Mouse (Mus musculus) CH12.LX (cell line): ENCODE measurements around the gene Gm20388. TPM values are rescaled to one million over a fixed set of nuclear protein-coding genes. Genes with fewer than 3 reads are reported as not detected.

Source experiments
- DNase-seq: peaks from one replicate; pipeline ENCODE4 v3.0.0-alpha.2; 2013; ENCODE audit errors: extremely low read depth
- H3K27ac ChIP-seq: 2 replicates; pipeline ENCODE4 v1.5.1; 2012; ENCODE audit warnings: low read depth, mild to moderate bottlenecking, control low read depth, moderate library complexity; ENCODE audit not compliant: insufficient read depth
- H3K27me3 ChIP-seq: replicated peaks from 2 replicates; pipeline ENCODE3; 2012; ENCODE audit warnings: inconsistent platforms
- H3K36me3 ChIP-seq, 2 experiments: replicated peaks in 1 of 2; 2 replicates each; pipeline versions ENCODE3 to v1.6.1; 2012; ENCODE audit warnings: inconsistent platforms in 1 of 2, low read length in 1 of 2, mild to moderate bottlenecking in 1 of 2, mixed read lengths in 1 of 2, moderate library complexity in 1 of 2; ENCODE audit not compliant: control insufficient read depth in 1 of 2, insufficient read depth in 1 of 2
- H3K4me1 ChIP-seq, 2 experiments: 2 replicates each; pipeline ENCODE4 v1.6.1; 2012; ENCODE audit warnings: inconsistent platforms in 1 of 2, moderate library complexity in 1 of 2; ENCODE audit not compliant: insufficient read depth in 2 of 2, control insufficient read depth in 1 of 2
- H3K4me2 ChIP-seq: 2 replicates; pipeline ENCODE4 v1.6.1; 2012; ENCODE audit warnings: low read depth, mild to moderate bottlenecking, control low read depth; ENCODE audit not compliant: poor library complexity, insufficient read depth, severe bottlenecking
- H3K4me3 ChIP-seq, 3 experiments: fragments of 150-350 bp in 1 of 3; sonication (generic) in 1 of 3; replicated peaks in 1 of 3; 2 replicates each; pipeline versions ENCODE3 to v1.5.1; 2011 to 2012; ENCODE audit warnings: low read depth in 2 of 3, low read length in 2 of 3, mild to moderate bottlenecking in 2 of 3, moderate library complexity in 2 of 3, control low read depth in 1 of 3, improper control_type of control experiment in 1 of 3, inconsistent platforms in 1 of 3, mixed read lengths in 1 of 3; ENCODE audit not compliant: poor library complexity in 1 of 3
- H3K79me2 ChIP-seq: replicated peaks from 2 replicates; pipeline ENCODE4 v1.6.1; 2012; ENCODE audit warnings: mild to moderate bottlenecking, moderate library complexity; ENCODE audit not compliant: control insufficient read depth, poor library complexity, insufficient read depth, severe bottlenecking; ENCODE audit errors: extremely low read depth
- H3K9ac ChIP-seq: 2 replicates; pipeline ENCODE4 v1.6.1; 2012; ENCODE audit warnings: low read depth, mild to moderate bottlenecking, control low read depth, moderate library complexity; ENCODE audit not compliant: insufficient read depth
- H3K9me3 ChIP-seq: replicated peaks from 2 replicates; pipeline ENCODE3; 2012; ENCODE audit warnings: low read length, inconsistent platforms, mixed read lengths
- BHLHE40 ChIP-seq: IDR thresholded peaks from 2 replicates; pipeline ENCODE4 v1.6.1; 2011; ENCODE audit warnings: mild to moderate bottlenecking, low read depth, low read length, improper control_type of control experiment
- CHD2 ChIP-seq: IDR thresholded peaks from 2 replicates; pipeline ENCODE4 v1.6.1; 2011; ENCODE audit warnings: low read length, improper control_type of control experiment
- CTCF ChIP-seq, 2 experiments: IDR thresholded peaks in 1 of 2; conservative IDR thresholded peaks in 1 of 2; 2 replicates each; pipeline ENCODE4 v1.5.1; 2011 to 2012; ENCODE audit warnings: low read depth in 2 of 2, low read length in 2 of 2, improper control_type of control experiment in 1 of 2, inconsistent platforms in 1 of 2, mild to moderate bottlenecking in 1 of 2, moderate library complexity in 1 of 2
- ELF1 ChIP-seq: IDR thresholded peaks from 2 replicates; pipeline ENCODE4 v1.6.1; 2014; ENCODE audit warnings: low read depth, mild to moderate bottlenecking, inconsistent platforms, low read length, improper control_type of control experiment
- EP300 ChIP-seq: IDR thresholded peaks from 2 replicates; pipeline ENCODE4 v1.6.1; 2011; ENCODE audit warnings: low read length, improper control_type of control experiment
- ETS1 ChIP-seq: conservative IDR thresholded peaks from 2 replicates; pipeline ENCODE4 v1.6.1; 2012; ENCODE audit warnings: low read depth, mild to moderate bottlenecking, inconsistent platforms, low read length, improper control_type of control experiment, moderate library complexity
- GABPA ChIP-seq: IDR thresholded peaks from 2 replicates; pipeline ENCODE4 v1.6.1; 2012; ENCODE audit warnings: low read depth, low read length, improper control_type of control experiment, inconsistent platforms; ENCODE audit not compliant: insufficient replicate concordance
- HCFC1 ChIP-seq: IDR thresholded peaks from 2 replicates; pipeline ENCODE4 v1.6.1; 2012; ENCODE audit warnings: low read depth, mild to moderate bottlenecking, inconsistent platforms, low read length, improper control_type of control experiment
- IRF4 ChIP-seq: IDR thresholded peaks from 2 replicates; pipeline ENCODE4 v1.6.1; 2014; ENCODE audit warnings: low read depth, mild to moderate bottlenecking, inconsistent platforms, low read length, improper control_type of control experiment
- JUN ChIP-seq: IDR thresholded peaks from 2 replicates; pipeline ENCODE4 v1.6.1; 2011; ENCODE audit warnings: low read depth, mild to moderate bottlenecking, low read length, improper control_type of control experiment, moderate library complexity; ENCODE audit not compliant: insufficient read depth
- JUND ChIP-seq: conservative IDR thresholded peaks from 2 replicates; pipeline ENCODE4 v1.6.1; 2011; ENCODE audit warnings: low read depth, low read length, improper control_type of control experiment
- KAT2A ChIP-seq: IDR thresholded peaks from 2 replicates; pipeline ENCODE4 v1.6.1; 2012; ENCODE audit warnings: low read length, improper control_type of control experiment, inconsistent platforms; ENCODE audit not compliant: insufficient replicate concordance
- MAFK ChIP-seq: IDR thresholded peaks from 2 replicates; pipeline ENCODE4 v1.6.1; 2011; ENCODE audit warnings: low read length, improper control_type of control experiment; ENCODE audit not compliant: insufficient replicate concordance
- MAZ ChIP-seq: IDR thresholded peaks from 2 replicates; pipeline ENCODE4 v1.6.1; 2012; ENCODE audit warnings: low read depth, mild to moderate bottlenecking, inconsistent platforms, low read length, improper control_type of control experiment, moderate library complexity
- MEF2A ChIP-seq: IDR thresholded peaks from 2 replicates; pipeline ENCODE4 v1.6.1; 2014; ENCODE audit warnings: low read depth, mild to moderate bottlenecking, inconsistent platforms, low read length, improper control_type of control experiment, borderline replicate concordance
- MYC ChIP-seq: IDR thresholded peaks from 2 replicates; pipeline ENCODE4 v1.6.1; 2011; ENCODE audit warnings: low read depth, mild to moderate bottlenecking, improper control_type of control experiment, low read length
- NELFE ChIP-seq: IDR thresholded peaks from 2 replicates; pipeline ENCODE4 v1.6.1; 2011; ENCODE audit warnings: low read depth, low read length, improper control_type of control experiment
- POLR2A ChIP-seq: IDR thresholded peaks from 2 replicates; pipeline ENCODE4 v1.6.1; 2011; ENCODE audit warnings: low read depth, mild to moderate bottlenecking, improper control_type of control experiment, low read length
- POLR2AphosphoS2 ChIP-seq: IDR thresholded peaks from 2 replicates; pipeline ENCODE4 v1.6.1; 2011; ENCODE audit warnings: low read depth, low read length, improper control_type of control experiment
- RAD21 ChIP-seq: IDR thresholded peaks from 2 replicates; pipeline ENCODE4 v1.6.1; 2011; ENCODE audit warnings: low read depth, mild to moderate bottlenecking, low read length, improper control_type of control experiment, moderate library complexity
- RCOR1 ChIP-seq: conservative IDR thresholded peaks from 2 replicates; pipeline ENCODE4 v1.6.1; 2012; ENCODE audit warnings: low read depth, mild to moderate bottlenecking, inconsistent platforms, low read length, improper control_type of control experiment
- SIN3A ChIP-seq: IDR thresholded peaks from 2 replicates; pipeline ENCODE4 v1.6.1; 2012; ENCODE audit warnings: low read length, improper control_type of control experiment, inconsistent platforms
- SMC3 ChIP-seq: IDR thresholded peaks from 2 replicates; pipeline ENCODE4 v1.6.1; 2011; ENCODE audit warnings: low read depth, low read length, improper control_type of control experiment
- TBP ChIP-seq: conservative IDR thresholded peaks from 2 replicates; pipeline ENCODE4 v1.6.1; 2011; ENCODE audit warnings: low read depth, low read length, improper control_type of control experiment
- UBTF ChIP-seq: IDR thresholded peaks from 2 replicates; pipeline ENCODE4 v1.6.1; 2012; ENCODE audit warnings: low read depth, mild to moderate bottlenecking, inconsistent platforms, low read length, improper control_type of control experiment, moderate library complexity
- USF1 ChIP-seq: IDR thresholded peaks from 2 replicates; pipeline ENCODE4 v1.6.1; 2014; ENCODE audit warnings: low read depth, mild to moderate bottlenecking, inconsistent platforms, low read length, improper control_type of control experiment
- USF2 ChIP-seq: conservative IDR thresholded peaks from 2 replicates; pipeline ENCODE4 v1.6.1; 2011; ENCODE audit warnings: low read depth, low read length, improper control_type of control experiment
- ZMIZ1 ChIP-seq: IDR thresholded peaks from 2 replicates; pipeline ENCODE4 v1.6.1; 2012; ENCODE audit warnings: low read depth, mild to moderate bottlenecking, inconsistent platforms, low read length, improper control_type of control experiment
- dilution Hi-C: fragments of 300-500 bp; cut with MboI; formaldehyde crosslinking; loops from 2 replicates; pipeline ENCODE4 v1.14.3; 2020; ENCODE audit warnings: low sequenced_read_pairs; ENCODE audit not compliant: extremely low pct_unique_long_range_greater_than_20kb, extremely low pct_ligation_motif_present
- in situ Hi-C: fragments of 300-500 bp; cut with MboI; formaldehyde crosslinking; loops from 3 replicates; pipeline ENCODE4 v1.14.3; 2019; ENCODE audit warnings: low sequenced_read_pairs, low pct_ligation_motif_present, low pct_unique_long_range_greater_than_20kb, mixed read lengths
- polyA plus RNA-seq: library from polyadenylated mRNA; unstranded; fragments of >175 nt; gene quantifications from 2 replicates; pipeline ENCODE4 v1.2.1, GENCODE M21; 2012; ENCODE audit warnings: low read depth; ENCODE audit not compliant: insufficient read length
- total RNA-seq, 2 experiments: library from RNA; depleted of rRNA; stranded (reverse); fragments of 300-350 nt in 1 of 2; fragments of >200 nt in 1 of 2; gene quantifications; 2 replicates each; pipeline ENCODE4 v1.2.3; 2012 to 2014

Gm20388 gene
- total and polyA plus RNA-seq, 3 experiments = 14.8 to 26.3 (median 22.2) TPM

- Histone ChIP-seq H3K4me1 (no peaks in the 10 kb centered on the region), H3K4me3 (no peak overlapping the region), H3K79me2 (no peaks in the 10 kb centered on the region), H3K27ac (no peak overlapping the region), H3K4me2 (no peak overlapping the region), H3K9me3 (no peaks in the 10 kb centered on the region), H3K36me3 (no peaks in the 10 kb centered on the region), H3K9ac (no peak overlapping the region), H3K27me3 (peaks cover 87% of the 10 kb centered on the region)
- in situ Hi-C loops (no loop called here), dilution Hi-C loops (no loop called here)
- no peak for DNase-seq
- TF ChIP-seq NELFE = no peak
- no peak for TF ChIP-seq SMC3
- TF ChIP-seq JUN = no peak
- no peak for TF ChIP-seq RAD21
- TF ChIP-seq USF1 = no peak
- no peak for TF ChIP-seq SIN3A
- no peak for TF ChIP-seq MYC
- no peak for TF ChIP-seq KAT2A
- no peak for TF ChIP-seq UBTF
- TF ChIP-seq EP300 = no peak
- TF ChIP-seq TBP = no peak
- TF ChIP-seq JUND = no peak
- TF ChIP-seq CHD2 = no peak
- no peak for TF ChIP-seq GABPA
- no peak for TF ChIP-seq MAFK
- no peak for TF ChIP-seq POLR2A
- no peak for TF ChIP-seq RCOR1
- TF ChIP-seq, all 38 proteins: peak for 0
These were observed 1797.8 kb downstream of the Gm20388 start for GRCm38 (mm10) chr8:121708406-121708805.

- TF ChIP-seq MAZ = no peak
- TF ChIP-seq MYC = no peak
- TF ChIP-seq CTCF (conservative IDR thresholded peaks at IDR 0.05 in 1 of 2, IDR thresholded peaks at IDR 0.05 in 1 of 2; ENCODE audit: low read depth in 2 of 2, low read length in 2 of 2) = no peak
- no peak for TF ChIP-seq ETS1
- no peak for TF ChIP-seq BHLHE40
- no peak for TF ChIP-seq IRF4
- TF ChIP-seq NELFE = no peak
- TF ChIP-seq SMC3 = no peak
- TF ChIP-seq RCOR1 = no peak
- no peak for TF ChIP-seq CHD2
- TF ChIP-seq TBP = no peak
- TF ChIP-seq HCFC1 = no peak
- no peak for TF ChIP-seq ELF1
- TF ChIP-seq POLR2AphosphoS2 = no peak
- TF ChIP-seq EP300 = no peak
- no peak for TF ChIP-seq MEF2A
- no peak for TF ChIP-seq RAD21
- TF ChIP-seq ZMIZ1 = no peak
- TF ChIP-seq USF2 = no peak
- Histone ChIP-seq H3K4me2 (no peak overlapping the region), H3K4me1 (peaks cover 2 to 4% of the 10 kb centered on the region in 2 experiments; a peak in 2 of 4 replicates), H3K27me3 (peaks cover 91% of the 10 kb centered on the region), H3K36me3 (no peaks in the 10 kb centered on the region), H3K9me3 (no peaks in the 10 kb centered on the region), H3K79me2 (no peaks in the 10 kb centered on the region), H3K4me3 (no peak overlapping the region), H3K27ac (no peak overlapping the region), H3K9ac (no peak overlapping the region)
- no peak for DNase-seq
- in situ Hi-C loops = loop anchor here (10.0 kb wide), 1 partner anchor 217 kb away; no protein-coding TSS in a partner anchor
- dilution Hi-C loops = no loop called here
These were observed 1806.9 kb downstream of the Gm20388 start for GRCm38 (mm10) chr8:121717502-121717901.
